Mouse (Mus musculus) neural tube, embryonic 10.5 days (tissue): ENCODE data around the gene Rnf183.
"Not testable (repeated sequence)": the region's sequence is repeated elsewhere in the genome, so short reads cannot be mapped to it uniquely, and the experiment has no call there.

Source experiments
- DNase-seq: peaks from one replicate; pipeline ENCODE4 v3.0.0-alpha.2; 2017; ENCODE audit warnings: low spot score; ENCODE audit errors: extremely low spot score

Gene Rnf183

DNA sequence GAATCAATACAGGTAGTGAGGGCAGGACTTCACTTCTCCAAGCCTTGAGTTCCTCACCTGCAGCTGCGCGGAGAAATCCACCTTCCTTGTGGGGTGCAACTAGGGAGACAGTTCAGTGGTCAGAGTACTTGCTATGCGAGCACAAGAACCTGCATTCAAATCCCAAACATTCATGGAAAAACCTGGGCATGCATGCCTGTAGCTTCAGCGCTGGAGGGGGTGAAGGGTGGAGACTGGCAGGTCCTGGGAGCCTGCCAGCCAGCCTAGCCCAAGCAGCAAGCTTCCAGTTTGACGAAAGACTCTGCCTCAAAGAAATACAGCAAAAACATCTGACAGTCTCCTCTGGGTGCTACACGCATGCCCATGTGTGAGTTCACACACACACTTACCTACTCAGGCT lies at the start of gene Rnf183:
Gene Rnf183 (minus strand): TSS at position 172 of the 400 bp plus-strand sequence.
- DNase-seq = no peak

DNA sequence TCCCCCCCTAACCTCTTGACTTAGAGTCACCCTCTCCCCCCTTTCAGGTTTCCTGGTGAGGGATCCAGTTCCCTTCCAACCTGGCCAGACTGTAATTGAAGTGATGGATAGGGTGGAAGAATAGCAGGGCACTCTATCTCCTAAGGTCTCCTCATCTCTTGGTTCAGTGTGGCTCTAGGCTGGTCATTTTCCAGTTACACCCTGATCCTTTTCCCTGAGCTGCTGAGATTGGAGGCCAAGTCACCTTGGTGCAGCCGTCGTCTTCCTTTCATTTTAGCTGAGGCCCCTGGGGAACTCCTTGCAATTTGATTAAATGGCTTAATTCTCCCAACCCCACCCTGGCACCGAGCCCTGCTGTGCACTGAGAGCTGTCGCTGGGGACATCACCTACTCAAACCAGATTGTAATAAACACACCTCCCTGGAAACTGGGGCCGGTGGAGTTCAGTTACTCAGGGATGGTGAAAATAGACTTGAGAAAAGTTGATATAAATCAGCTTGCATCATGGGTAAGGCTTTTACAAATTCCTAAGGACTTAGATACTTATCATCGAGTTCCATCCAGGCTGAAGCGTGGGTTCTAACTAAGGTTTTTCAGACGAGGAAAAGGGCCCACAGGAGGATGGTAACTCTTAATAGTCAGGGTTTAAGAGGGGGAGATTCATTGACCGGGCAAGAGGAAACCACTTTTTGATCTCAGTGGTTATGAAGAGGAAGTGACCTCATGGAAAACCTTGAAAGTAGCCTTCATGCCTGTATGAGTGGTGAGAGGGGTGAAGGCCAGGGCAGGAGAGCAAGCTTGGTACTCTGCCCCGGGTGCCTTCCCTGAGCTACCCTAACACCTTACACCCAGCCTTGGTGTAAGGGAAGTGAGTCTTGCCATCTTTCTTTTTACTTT lies 45.9 kb upstream of the Rnf183 start:
- no peak for DNase-seq

DNA sequence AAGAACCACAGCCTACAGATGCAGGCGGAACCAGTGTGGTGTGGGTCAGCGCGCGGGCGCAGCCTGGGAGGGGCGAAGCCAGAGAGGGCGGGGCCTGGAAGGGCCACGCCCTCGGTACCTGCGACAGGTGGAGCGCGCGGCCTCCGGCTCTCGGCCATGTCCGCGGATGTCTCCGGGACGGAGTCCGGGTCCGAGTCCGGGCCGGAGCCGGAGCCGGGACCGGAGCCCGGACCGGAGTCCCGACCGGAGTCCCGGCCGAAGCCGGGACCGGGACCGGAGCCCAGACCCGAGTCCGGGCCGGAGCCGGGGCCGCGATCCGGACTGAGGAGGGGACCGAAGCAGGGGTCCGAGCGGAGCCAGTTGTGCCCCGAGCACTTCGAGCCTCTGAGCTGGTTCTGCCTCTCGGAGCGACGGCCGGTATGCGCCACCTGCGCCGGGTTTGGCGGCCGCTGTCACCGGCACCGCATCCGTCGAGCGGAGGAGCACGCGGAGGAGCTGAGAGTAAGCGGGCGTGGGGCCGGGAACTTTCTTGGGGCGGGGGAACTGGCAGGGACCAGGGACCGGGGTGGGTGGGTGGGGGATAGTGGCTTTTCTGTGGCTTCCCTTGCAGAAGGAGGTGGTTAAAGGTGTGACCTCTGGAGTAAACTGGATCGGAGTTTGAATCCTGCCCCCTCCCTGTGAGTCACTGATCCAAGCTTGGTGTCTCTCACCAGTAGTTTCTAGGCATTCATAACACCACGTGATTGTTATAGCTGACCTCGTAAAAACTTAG lies 45.1 kb upstream of the Rnf183 start, which contains the start of gene Bspry:
Gene Bspry (plus strand): TSS at position 117 of the 772 bp plus-strand sequence.
- DNase-seq = peak; percentile 37

DNA sequence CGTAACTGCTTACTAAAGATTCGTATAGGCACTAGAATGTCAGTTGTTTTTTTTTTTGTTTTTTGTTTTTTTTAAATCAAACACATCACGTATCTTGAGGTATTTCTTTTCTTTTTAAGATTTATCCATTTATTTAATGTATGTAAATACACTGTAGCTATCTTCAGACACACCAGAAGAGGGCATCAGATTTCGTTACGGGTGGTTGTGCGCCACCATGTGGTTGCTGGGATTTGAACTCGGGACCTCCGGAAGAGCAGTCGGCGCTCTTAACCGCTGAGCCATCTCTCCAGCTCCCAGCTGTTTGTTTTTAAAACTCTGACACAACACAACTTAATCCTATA lies 44.5 kb upstream of the Rnf183 start:
- DNase-seq = not testable (repeated sequence)

DNA sequence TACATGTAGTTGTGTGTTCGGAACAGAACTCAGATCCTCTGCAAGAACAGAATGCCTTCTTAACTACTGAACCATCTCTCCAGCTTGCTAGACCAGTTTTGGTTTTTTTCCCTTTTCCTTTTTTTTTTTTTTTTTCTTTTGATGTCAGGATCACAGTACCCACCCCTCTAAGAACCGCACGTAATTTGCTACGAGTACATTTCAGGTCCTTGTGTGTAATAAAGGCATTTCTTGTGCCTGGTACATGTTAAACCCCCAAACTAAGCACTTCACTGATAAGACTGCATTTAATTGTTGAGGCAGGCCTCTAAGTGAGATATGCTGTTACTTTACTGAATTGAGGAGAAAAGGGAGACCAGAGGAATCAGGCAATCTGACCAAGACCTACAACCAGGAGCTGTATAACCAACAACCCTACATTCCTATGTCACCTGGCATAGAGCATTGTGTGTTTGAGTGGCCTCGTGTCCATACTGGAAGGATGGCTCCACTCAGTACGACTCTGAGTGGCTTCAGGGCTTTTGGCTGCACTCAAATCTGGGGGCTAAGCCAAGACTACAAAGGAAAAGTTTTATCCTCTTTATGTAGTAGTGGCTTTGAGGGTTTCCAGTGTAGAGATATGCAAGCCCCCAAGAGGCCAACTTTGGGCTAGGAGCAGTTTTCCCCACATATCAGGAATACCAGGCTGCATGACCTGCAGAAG lies 42.6 kb upstream of the Rnf183 start:
- no peak for DNase-seq

DNA sequence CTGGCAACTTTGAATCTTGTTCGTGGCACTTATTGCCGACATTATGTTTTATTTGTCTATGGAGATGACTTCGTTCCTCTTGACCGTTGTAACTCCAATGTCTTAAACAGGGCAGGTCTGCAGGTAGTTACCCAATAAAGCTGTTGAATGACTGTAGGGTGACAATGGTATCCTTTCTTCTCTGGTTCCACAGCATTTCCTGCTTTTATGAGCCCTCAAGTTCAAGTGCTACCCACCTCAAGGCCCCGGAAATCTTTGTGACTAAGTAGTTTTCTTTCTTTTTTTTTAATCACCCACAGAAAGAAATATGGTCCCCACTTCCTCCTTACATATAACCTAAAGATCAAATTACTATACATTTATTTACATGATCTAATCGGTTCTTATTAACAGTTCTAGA lies 40.7 kb upstream of the Rnf183 start:
- DNase-seq = no peak

DNA sequence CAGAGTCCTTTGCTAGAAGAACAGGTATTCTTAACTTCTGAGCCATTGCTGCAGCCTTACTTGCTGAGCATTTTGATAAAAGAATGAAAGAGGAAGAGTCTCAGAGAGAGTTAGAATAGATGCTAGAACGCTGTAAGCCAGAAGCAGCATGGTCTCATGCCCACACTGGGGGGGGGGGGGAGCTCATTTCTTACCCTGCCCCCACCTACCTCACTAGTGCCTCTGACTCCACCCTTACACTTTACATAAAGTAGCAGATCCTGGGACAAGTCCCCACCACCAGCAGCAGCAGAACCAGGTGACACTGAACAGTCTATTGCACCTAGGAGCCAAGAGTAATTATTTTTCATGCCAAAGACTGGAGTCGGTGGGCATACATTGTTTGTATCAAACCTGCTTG lies 40.1 kb upstream of the Rnf183 start:
- no peak for DNase-seq

DNA sequence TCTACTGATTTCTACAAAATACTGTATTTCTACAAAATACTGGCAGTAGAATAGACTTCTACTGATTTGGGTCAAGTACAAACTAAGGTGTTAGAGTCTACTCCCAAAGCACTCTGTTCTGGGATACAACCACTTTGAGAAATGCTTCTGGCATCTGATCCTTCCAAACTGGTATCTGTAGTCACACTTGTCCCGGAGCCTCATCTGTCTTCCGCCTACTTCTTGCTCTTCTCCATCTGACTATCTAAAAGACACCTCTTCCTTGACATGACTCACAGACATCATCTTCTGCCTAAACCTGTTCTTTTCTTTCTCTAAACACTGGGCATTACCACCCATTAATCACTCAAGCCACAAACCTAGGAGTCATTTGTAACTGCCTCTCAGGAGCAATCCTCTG lies 37.0 kb upstream of the Rnf183 start:
- DNase-seq = no peak

DNA sequence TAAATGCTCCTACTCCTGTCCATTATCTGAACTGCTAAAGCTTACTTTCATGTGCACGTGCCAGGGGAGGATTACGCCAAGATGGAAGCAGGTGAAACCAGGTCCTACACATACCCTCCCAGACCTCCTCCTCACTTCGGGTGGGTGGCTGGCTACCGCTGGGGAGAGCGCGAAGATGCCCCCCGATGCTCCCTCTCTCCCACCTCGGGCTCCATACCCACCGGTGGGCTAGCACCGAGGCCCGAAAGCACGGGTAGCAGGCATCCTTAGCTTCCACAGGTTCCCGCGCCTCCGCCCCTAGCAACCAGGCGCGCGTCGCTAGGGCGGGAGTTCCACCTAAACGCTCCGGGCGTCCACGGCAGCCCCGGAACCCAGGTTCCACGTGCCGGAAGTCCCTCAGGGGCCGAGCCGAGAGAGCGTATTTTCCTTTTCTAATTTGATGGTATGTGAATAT lies 35.6 kb upstream of the Rnf183 start, which contains the start of gene Wdr31:
Gene Wdr31 (minus strand): TSS at position 299 of the 454 bp plus-strand sequence.
- peak; percentile 89 for DNase-seq

DNA sequence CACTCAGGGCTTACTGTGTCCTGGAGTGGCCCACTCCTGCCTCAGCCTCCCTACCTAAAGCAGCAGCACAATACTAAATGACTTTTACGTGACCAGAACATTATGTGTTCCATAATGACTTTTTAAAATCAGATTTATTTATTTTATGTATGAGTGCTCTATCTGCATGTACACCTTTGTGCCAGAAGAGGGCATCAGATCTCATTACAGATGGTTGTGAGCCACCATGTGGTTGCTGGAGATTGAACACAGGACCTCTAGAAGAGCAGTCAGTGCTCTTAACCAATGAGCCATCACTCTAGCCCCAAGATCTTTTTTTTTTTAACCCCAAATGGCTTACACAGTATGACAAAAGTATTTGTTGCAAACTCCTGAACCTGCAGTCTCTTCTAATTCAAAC lies 33.1 kb upstream of the Rnf183 start:
- no peak for DNase-seq

DNA sequence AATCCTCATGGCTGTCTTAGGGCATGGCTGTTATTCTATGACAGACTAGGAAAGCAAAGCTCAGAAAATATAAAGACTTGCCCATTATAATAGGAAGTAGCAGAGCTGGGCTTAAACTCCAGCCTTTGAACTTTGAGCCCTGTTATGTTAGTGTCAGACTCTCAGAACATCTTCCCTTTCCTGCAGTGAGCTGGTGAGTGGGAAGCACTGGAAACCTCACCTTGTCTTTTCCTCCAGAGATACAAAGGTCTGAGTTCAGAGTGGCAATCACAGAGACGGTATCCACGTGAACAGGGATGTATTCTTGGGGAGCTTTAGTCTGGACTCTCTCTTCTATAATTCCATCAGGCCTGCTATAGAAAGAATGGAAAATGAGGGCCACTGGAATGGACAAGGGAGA lies 28.1 kb upstream of the Rnf183 start:
- no peak for DNase-seq

DNA sequence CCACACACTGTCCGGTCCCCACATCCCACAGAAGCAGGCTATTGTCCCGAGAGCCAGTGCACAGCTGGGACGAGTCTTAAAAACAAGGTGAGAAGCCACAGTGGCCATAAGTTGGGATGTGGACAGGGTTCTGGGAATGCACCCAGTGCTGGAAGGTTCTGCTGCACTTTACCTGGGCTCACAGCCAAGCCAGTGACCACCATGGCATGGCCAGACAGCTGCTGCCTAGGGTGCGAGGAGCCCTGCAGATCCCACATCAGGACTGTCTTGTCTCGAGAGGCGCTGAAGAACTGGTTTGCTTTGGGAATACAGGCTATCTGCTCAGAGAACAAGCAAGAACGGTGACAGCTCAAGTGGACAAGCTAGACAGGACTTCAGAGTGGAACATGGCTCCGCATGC lies 25.3 kb upstream of the Rnf183 start:
- DNase-seq = no peak

DNA sequence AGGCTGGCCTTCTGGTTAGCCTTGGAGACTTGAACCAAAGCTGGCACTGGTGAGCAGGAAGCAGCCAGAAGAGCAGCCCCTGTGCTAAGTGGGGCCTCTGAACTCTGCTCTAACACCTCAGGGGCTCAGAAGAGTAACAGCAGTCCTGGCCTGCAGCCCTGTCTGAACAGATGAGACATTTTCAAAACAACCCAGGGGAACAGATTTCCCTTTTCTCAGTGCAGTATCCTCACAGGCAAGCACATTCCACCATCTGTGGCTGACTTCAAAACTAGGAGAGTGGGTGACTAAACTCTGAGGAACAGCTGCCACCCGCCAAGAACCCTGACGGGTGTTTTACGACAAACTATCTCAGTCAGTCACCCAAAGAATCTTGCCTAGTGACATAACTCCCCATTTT lies 24.0 kb upstream of the Rnf183 start:
- DNase-seq = no peak

DNA sequence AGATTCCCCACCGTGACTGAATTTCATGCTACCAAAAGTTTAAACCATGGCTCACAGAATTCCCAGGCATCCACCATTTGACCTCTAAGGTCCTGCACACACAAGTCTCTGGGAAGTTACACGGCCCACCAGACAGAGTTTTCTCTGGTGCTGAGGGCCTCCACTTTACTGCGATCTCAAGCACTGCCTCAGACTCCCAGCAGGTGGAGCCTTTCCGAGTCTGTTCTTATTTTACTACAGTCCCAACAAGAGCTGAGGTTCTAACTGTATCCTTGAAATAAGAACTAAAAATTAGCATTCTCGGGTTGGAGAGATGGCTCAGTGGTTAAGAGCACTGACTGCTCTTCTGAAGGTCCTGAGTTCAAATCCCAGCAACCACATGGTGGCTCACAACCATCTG lies 19.9 kb upstream of the Rnf183 start:
- no peak for DNase-seq

DNA sequence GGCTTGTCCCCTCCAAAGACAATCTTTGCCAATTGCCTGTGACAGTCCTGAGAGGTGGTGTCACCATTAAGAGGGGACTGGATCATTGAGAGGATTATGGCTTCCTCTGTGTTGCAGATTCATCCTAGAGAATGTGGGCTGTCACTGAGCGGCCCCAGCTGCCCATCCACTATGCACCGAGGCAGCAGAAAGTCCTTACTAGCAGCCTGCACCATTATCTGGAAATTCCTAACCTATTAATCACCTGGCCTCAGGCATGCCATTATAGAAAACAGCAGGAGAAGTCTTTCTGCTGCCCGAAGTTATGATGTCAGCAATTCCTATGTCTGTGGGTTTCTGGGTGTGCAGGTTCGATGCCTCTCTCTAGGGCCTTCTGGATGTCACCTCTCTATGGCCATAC lies 5.9 kb upstream of the Rnf183 start:
- no peak for DNase-seq

DNA sequence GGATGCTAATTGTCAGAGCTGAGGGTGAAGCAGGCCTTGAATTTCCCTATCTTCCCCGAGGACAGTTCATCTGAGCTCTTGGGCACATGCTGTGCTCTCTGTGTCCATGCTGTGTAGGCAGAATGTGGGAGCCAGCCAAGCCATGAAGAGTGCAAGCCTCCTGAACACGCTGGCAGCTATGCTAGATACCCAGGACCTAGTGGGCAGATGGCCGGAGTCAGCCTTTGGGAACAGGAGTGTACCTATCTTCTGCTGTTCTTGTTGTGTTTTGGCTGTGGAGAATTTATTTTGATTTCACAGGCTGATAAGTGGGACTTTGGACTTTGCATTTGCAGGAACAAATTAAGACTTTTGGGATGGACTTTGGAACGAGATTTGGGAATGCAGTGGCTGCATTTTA lies 5.5 kb upstream of the Rnf183 start:
- no peak for DNase-seq

DNA sequence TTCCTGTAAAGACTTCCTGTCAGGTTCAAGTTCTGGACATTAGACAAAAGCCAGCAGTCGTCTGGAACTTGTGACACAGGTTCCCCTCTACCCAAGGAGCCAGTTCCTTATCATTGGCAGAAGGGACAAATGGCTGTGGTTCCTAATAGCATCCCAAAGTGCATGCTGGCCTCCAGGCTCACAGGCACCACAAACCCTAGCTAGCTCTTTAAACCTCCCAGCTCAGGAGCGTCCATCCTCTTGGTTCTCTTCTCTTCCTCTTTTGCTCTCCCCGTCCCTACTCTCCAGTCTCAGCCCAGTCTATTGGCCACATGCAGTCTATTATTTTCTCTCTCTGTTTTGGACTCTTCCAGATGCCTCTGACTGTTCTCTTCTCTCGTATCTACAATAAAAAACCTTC lies 4.7 kb upstream of the Rnf183 start:
- DNase-seq = no peak

DNA sequence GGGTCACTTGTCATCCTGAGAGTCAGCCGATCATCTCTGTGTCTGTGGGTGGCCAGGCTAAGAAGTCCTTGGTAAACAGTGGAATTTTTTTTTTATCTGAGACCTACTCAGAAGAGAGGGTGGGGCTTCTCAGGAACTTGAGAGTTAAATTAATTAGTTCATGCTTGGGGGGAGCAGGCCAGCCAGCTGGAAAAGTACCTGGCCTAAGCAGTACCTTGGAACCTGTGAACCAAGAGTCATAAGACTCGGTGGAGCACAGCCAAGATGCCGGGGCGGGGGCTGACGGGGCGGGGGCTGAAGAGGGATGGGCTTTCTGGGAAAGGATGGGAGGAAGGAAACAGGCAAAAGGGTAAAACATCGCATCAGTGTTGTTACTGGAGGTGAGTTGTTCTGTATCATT lies 2.8 kb upstream of the Rnf183 start:
- no peak for DNase-seq

DNA sequence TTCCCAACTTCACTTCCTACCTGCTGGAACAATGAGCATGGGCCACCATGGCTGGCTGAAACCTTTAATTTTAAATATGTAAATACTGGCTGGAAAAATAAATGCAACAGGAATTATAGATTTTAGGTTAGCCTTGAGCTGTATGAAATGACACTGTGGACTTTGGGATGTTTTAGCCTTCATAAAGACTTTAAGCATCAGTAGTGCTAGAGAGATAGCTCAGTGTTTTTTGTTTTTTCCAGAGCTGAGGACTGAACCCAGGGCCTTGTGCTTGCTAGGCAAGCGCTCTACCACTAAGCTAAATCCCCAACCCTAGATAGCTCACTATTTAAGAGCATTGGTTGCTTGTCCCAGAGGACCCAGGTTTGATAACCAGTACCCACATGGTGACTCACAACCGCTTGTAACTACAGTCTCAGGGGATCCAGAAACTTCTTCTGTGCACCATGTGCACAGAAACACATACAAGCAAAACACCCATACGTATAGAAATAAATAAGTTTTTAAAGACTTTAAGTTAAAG lies 2.3 kb upstream of the Rnf183 start:
- DNase-seq = no peak

DNA sequence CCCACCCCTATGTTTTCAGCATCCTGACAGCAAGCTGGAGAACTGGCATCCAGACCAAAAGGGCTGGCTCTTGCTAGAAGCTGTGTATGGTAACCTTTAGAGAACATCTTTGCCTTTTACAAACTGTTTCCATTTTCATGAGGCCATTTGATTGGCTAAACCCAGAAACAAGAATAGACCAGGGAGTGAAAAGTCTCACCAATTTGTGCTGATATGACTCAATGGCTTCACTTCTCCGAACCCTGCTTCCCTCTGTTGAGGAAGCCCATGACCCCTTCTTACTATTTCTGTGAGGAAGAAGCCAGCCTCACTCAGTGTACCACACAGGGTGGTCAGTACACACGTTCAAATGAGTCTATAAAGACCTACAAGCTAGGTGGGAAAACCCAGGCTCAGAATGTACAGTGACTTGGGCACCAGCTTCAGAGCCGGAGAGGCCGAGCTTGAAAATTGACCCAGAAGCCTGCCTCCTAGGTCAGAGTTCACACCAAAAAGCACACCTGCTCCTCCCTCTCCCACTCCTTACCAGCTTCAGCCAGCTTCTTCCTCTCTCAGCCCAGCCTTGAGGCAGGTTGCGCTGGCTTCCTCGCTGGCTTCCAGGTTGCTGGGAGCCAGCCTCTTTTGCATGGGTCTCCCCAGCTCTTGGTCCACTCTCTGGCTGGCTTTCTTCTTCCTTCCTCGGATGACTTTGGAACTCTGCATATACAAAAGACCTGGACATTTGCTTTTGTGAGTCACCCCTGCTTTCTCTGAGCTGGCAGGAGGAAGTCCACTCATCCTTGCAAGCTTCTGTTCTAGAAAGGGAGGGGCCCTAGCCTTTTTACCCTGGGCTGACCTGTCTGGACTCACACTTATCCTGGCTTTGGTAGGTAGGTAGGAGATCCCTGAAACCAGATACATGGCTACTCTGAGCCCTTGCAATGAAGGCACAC lies 847 bp downstream of the Rnf183 start:
- no peak for DNase-seq

DNA sequence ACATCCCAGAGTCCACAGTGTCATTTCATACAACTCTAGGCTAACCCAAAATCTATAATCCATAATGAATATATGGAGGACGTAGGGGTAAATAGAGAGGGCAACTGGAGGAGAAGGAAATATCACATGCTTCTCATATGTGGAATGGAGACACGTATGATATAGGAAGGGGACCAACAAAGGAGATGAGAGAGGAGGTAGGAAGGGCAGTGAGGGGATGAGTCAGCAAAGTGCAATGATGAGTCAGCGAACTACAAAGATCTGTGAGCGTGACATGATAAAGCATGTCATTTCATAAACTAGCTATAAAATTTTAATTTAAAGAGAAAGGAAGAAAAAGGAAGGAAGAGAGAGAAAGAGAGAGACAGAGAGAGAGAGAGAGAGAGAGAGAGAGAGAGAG lies 3.5 kb downstream of the Rnf183 start:
- DNase-seq = no peak
